Mouse (Mus musculus) midbrain, embryonic 16.5 days (tissue): ENCODE results near the gene Ergic1. TPM values are rescaled to one million over a fixed set of nuclear protein-coding genes. Genes with fewer than 3 reads are reported as not detected.

Experiments used
- ATAC-seq: fragments of 200-750 bp; cut with Nextera tagmentation; 2 replicates; pipeline ENCODE4 v1.8.0; 2017; ENCODE audit warnings: moderate TSS enrichment
- H3K27ac ChIP-seq: fragments of 300-500 bp; sonication (generic); 2 replicates; pipeline ENCODE4 v1.5.1; 2014; ENCODE audit warnings: mild to moderate bottlenecking, low read length, mixed read lengths
- H3K27me3 ChIP-seq: fragments of 300-500 bp; sonication (generic); 2 replicates; pipeline ENCODE4 v1.6.1; 2014; ENCODE audit warnings: low read depth, low read length, mixed read lengths; ENCODE audit not compliant: control insufficient read depth, insufficient read depth
- H3K36me3 ChIP-seq: fragments of 300-500 bp; sonication (generic); 2 replicates; pipeline ENCODE4 v1.6.1; 2014; ENCODE audit warnings: mild to moderate bottlenecking, low read length, moderate library complexity, mixed read lengths; ENCODE audit not compliant: control insufficient read depth, insufficient read depth
- H3K4me1 ChIP-seq: fragments of 300-500 bp; sonication (generic); 2 replicates; pipeline ENCODE4 v1.6.1; 2014; ENCODE audit warnings: mild to moderate bottlenecking, low read length, mixed read lengths; ENCODE audit not compliant: control insufficient read depth, insufficient read depth
- H3K4me2 ChIP-seq: fragments of 300-500 bp; sonication (generic); 2 replicates; pipeline ENCODE4 v1.6.1; 2014; ENCODE audit warnings: mild to moderate bottlenecking, low read length, mixed read lengths
- H3K4me3 ChIP-seq: fragments of 300-500 bp; sonication (generic); 2 replicates; pipeline ENCODE4 v1.5.1; 2014; ENCODE audit warnings: low read depth, mild to moderate bottlenecking, low read length, moderate library complexity, mixed read lengths
- H3K9ac ChIP-seq: fragments of 300-500 bp; sonication (generic); 2 replicates; pipeline ENCODE4 v1.6.1; 2014; ENCODE audit warnings: low read depth, low read length, mixed read lengths
- H3K9me3 ChIP-seq: fragments of 300-500 bp; sonication (generic); replicated peaks from 2 replicates; pipeline ENCODE4 v1.6.1; 2014; ENCODE audit warnings: mild to moderate bottlenecking, low read length, mixed read lengths; ENCODE audit not compliant: control insufficient read depth, poor library complexity, severe bottlenecking
- WGBS: fragments of 180-500 bp; shearing (Covaris S2); extraction: QIAGEN DNeasy Blood & Tissue Kit; methylation state at CpG from one replicate; pipeline ENCODE4 v1.1.7; 2014; 5-methylcytosine and 5-hydroxymethylcytosine counted together
- polyA plus RNA-seq: library from polyadenylated mRNA; unstranded; fragments of >200 nt; fragmentation: Nextera tagmentation; extraction: Ambion mirVana; gene quantifications from 2 replicates; pipeline ENCODE4 v1.2.1, GENCODE M21; 2015

The Ergic1 gene
- polyA plus RNA-seq, 1 experiment from 2014 or later: 103 TPM

- H3K36me3 ChIP-seq: peaks cover 4% of the 10 kb centered on the region; the same call in 1 of the 2 replicates
- H3K9me3 ChIP-seq: no peaks in the 10 kb centered on the region
Observed at GRCm38 (mm10) chr17:26662204-26662603, 100.9 kb downstream of the Ergic1 start.

GRCm38 (mm10) chr17:26662978-26663683 is 101.8 kb downstream of the Ergic1 start, which contains the start of gene Atp6v0e:
Atp6v0e (plus strand) TSS chr17:26663231.
- peak; percentile 90 for ATAC-seq

More at GRCm38 (mm10) chr17:26662204-26662603, 100.9 kb downstream of the Ergic1 start:
- Histone ChIP-seq H3K27me3 (no peaks in the 10 kb centered on the region), H3K27ac (no peak overlapping the region), H3K4me3 (no peak overlapping the region), H3K4me2 (no peak overlapping the region), H3K4me1 (peaks cover 6% of the 10 kb centered on the region), H3K9ac (no peak overlapping the region)
- ATAC-seq: 0 out of 2 replicates have a peak, but pooled peaks have one; percentile 4
- WGBS: 89% methylated on average over 5 of the region's 5 CpGs

GRCm38 (mm10) chr17:26665600-26665999 is 104.3 kb downstream of the Ergic1 start:
- no peaks in the 10 kb centered on the region for H3K9me3 ChIP-seq
- H3K27me3 ChIP-seq: no peaks in the 10 kb centered on the region
- H3K27ac ChIP-seq: no peak overlapping the region
- ATAC-seq: no peak
- H3K36me3 ChIP-seq: no peaks in the 10 kb centered on the region
- WGBS: 88% methylated on average over 4 of the region's 4 CpGs
- peaks cover 6% of the 10 kb centered on the region for H3K4me1 ChIP-seq
- H3K4me2 ChIP-seq: no peak overlapping the region
- H3K9ac ChIP-seq: no peak overlapping the region
- no peak overlapping the region for H3K4me3 ChIP-seq

More at GRCm38 (mm10) chr17:26662978-26663683, 101.8 kb downstream of the Ergic1 start, which contains the start of gene Atp6v0e:
- no peaks in the 10 kb centered on the region; the same call in 1 of the 2 replicates for H3K36me3 ChIP-seq
- H3K27ac ChIP-seq: peak within 1 kb of the TSS; percentile 59
- H3K4me2 ChIP-seq: peak within 1 kb of the TSS; percentile 87
- no peaks in the 10 kb centered on the region for H3K27me3 ChIP-seq
- peak within 1 kb of the TSS; percentile 63 for H3K4me3 ChIP-seq
- H3K9me3 ChIP-seq: no peaks in the 10 kb centered on the region
- peak within 1 kb of the TSS; percentile 74 for H3K9ac ChIP-seq
- 2% methylated on average over 28 of the region's 28 CpGs for WGBS
- peaks cover 6% of the 10 kb centered on the region for H3K4me1 ChIP-seq

- Histone ChIP-seq H3K27me3 (peaks cover 8% of the 10 kb centered on the region), H3K4me2 (no peak overlapping the region), H3K27ac (no peak overlapping the region), H3K4me1 (no peaks in the 10 kb centered on the region), H3K9me3 (no peaks in the 10 kb centered on the region), H3K36me3 (no peaks in the 10 kb centered on the region), H3K4me3 (no peak overlapping the region), H3K9ac (no peak overlapping the region)
- no peak for ATAC-seq
- 52% methylated on average over 4 of the region's 4 CpGs for WGBS
Observed at GRCm38 (mm10) chr17:26671268-26671667, 110.0 kb downstream of the Ergic1 start.

- peak overlapping the region; percentile 87 for H3K9ac ChIP-seq
- H3K9me3 ChIP-seq: no peaks in the 10 kb centered on the region
- peaks cover 8% of the 10 kb centered on the region for H3K27me3 ChIP-seq
- H3K4me3 ChIP-seq: peak overlapping the region; percentile 84
- peak overlapping the region; percentile 91 for H3K27ac ChIP-seq
- peak overlapping the region; percentile 87 for H3K4me2 ChIP-seq
- peaks cover 22% of the 10 kb centered on the region for H3K4me1 ChIP-seq
- H3K36me3 ChIP-seq: no peaks in the 10 kb centered on the region
- WGBS: 18% methylated on average over 7 of the region's 7 CpGs
- peak; percentile 71 for ATAC-seq
Observed at GRCm38 (mm10) chr17:26675845-26676244, 114.6 kb downstream of the Ergic1 start.

- ATAC-seq: peak; percentile 94
Observed at GRCm38 (mm10) chr17:26676252-26676615, 114.9 kb downstream of the Ergic1 start.

GRCm38 (mm10) chr17:26676616-26677376 is 115.5 kb downstream of the Ergic1 start:
- peak overlapping the region; percentile 84 for H3K4me3 ChIP-seq
- peaks cover 8% of the 10 kb centered on the region for H3K27me3 ChIP-seq
- peak overlapping the region; percentile 87 for H3K9ac ChIP-seq
- peak overlapping the region; percentile 87 for H3K4me2 ChIP-seq
- peaks cover 22% of the 10 kb centered on the region for H3K4me1 ChIP-seq
- no peaks in the 10 kb centered on the region for H3K9me3 ChIP-seq
- ATAC-seq: peak; percentile 92
- no peaks in the 10 kb centered on the region for H3K36me3 ChIP-seq
- 4% methylated on average over 26 of the region's 26 CpGs for WGBS
- H3K27ac ChIP-seq: peak overlapping the region; percentile 91

More at GRCm38 (mm10) chr17:26676252-26676615, 114.9 kb downstream of the Ergic1 start:
- H3K4me3 ChIP-seq: peak overlapping the region; percentile 84
- H3K27me3 ChIP-seq: peaks cover 8% of the 10 kb centered on the region
- no peaks in the 10 kb centered on the region for H3K9me3 ChIP-seq
- peak overlapping the region; percentile 87 for H3K4me2 ChIP-seq
- WGBS: under 1% methylated on average over 30 of the region's 30 CpGs
- no peaks in the 10 kb centered on the region for H3K36me3 ChIP-seq
- peaks cover 22% of the 10 kb centered on the region for H3K4me1 ChIP-seq
- peak overlapping the region; percentile 91 for H3K27ac ChIP-seq
- peak overlapping the region; percentile 87 for H3K9ac ChIP-seq

GRCm38 (mm10) chr17:26677711-26678637 is 116.7 kb downstream of the Ergic1 start:
- Histone ChIP-seq H3K4me2 (peak overlapping the region; percentile 87), H3K4me3 (peak overlapping the region; percentile 10; the same call in 1 of the 2 replicates)

More at GRCm38 (mm10) chr17:26677711-26678637, 116.7 kb downstream of the Ergic1 start:
- no peak overlapping the region for H3K27ac ChIP-seq
- H3K27me3 ChIP-seq: peaks cover 3% of the 10 kb centered on the region
- peaks cover 22% of the 10 kb centered on the region for H3K4me1 ChIP-seq
- H3K9ac ChIP-seq: peak overlapping the region; percentile 13; the same call in 1 of the 2 replicates
- WGBS: 89% methylated on average over 7 of the region's 7 CpGs
- ATAC-seq: no peak
- peaks cover under 1% of the 10 kb centered on the region; the same call in 1 of the 2 replicates for H3K36me3 ChIP-seq
- H3K9me3 ChIP-seq: no peaks in the 10 kb centered on the region
